Mouse (Mus musculus) CH12.LX (cell line): ENCODE data around the gene Mtx1. TPM values are rescaled to one million over a fixed set of nuclear protein-coding genes. Genes with fewer than 3 reads are reported as not detected.
A peak's percentile ranks its signal among the peaks of the same experiment; 100 is the strongest.

Experiments
- DNase-seq: peaks from one replicate; pipeline ENCODE4 v3.0.0-alpha.2; 2013; ENCODE audit errors: extremely low read depth
- H3K27ac ChIP-seq: 2 replicates; pipeline ENCODE4 v1.5.1; 2012; ENCODE audit warnings: low read depth, mild to moderate bottlenecking, control low read depth, moderate library complexity; ENCODE audit not compliant: insufficient read depth
- H3K27me3 ChIP-seq: replicated peaks from 2 replicates; pipeline ENCODE3; 2012; ENCODE audit warnings: inconsistent platforms
- H3K36me3 ChIP-seq, 2 experiments: replicated peaks in 1 of 2; 2 replicates each; pipeline versions ENCODE3 to v1.6.1; 2012; ENCODE audit warnings: inconsistent platforms in 1 of 2, low read length in 1 of 2, mild to moderate bottlenecking in 1 of 2, mixed read lengths in 1 of 2, moderate library complexity in 1 of 2; ENCODE audit not compliant: control insufficient read depth in 1 of 2, insufficient read depth in 1 of 2
- H3K4me1 ChIP-seq, 2 experiments: 2 replicates each; pipeline ENCODE4 v1.6.1; 2012; ENCODE audit warnings: inconsistent platforms in 1 of 2, moderate library complexity in 1 of 2; ENCODE audit not compliant: insufficient read depth in 2 of 2, control insufficient read depth in 1 of 2
- H3K4me2 ChIP-seq: 2 replicates; pipeline ENCODE4 v1.6.1; 2012; ENCODE audit warnings: low read depth, mild to moderate bottlenecking, control low read depth; ENCODE audit not compliant: poor library complexity, insufficient read depth, severe bottlenecking
- H3K4me3 ChIP-seq, 3 experiments: fragments of 150-350 bp in 1 of 3; sonication (generic) in 1 of 3; replicated peaks in 1 of 3; 2 replicates each; pipeline versions ENCODE3 to v1.5.1; 2011 to 2012; ENCODE audit warnings: low read depth in 2 of 3, low read length in 2 of 3, mild to moderate bottlenecking in 2 of 3, moderate library complexity in 2 of 3, control low read depth in 1 of 3, improper control_type of control experiment in 1 of 3, inconsistent platforms in 1 of 3, mixed read lengths in 1 of 3; ENCODE audit not compliant: poor library complexity in 1 of 3
- H3K79me2 ChIP-seq: replicated peaks from 2 replicates; pipeline ENCODE4 v1.6.1; 2012; ENCODE audit warnings: mild to moderate bottlenecking, moderate library complexity; ENCODE audit not compliant: control insufficient read depth, poor library complexity, insufficient read depth, severe bottlenecking; ENCODE audit errors: extremely low read depth
- H3K9ac ChIP-seq: 2 replicates; pipeline ENCODE4 v1.6.1; 2012; ENCODE audit warnings: low read depth, mild to moderate bottlenecking, control low read depth, moderate library complexity; ENCODE audit not compliant: insufficient read depth
- H3K9me3 ChIP-seq: replicated peaks from 2 replicates; pipeline ENCODE3; 2012; ENCODE audit warnings: low read length, inconsistent platforms, mixed read lengths
- BHLHE40 ChIP-seq: IDR thresholded peaks from 2 replicates; pipeline ENCODE4 v1.6.1; 2011; ENCODE audit warnings: mild to moderate bottlenecking, low read depth, low read length, improper control_type of control experiment
- CHD2 ChIP-seq: IDR thresholded peaks from 2 replicates; pipeline ENCODE4 v1.6.1; 2011; ENCODE audit warnings: low read length, improper control_type of control experiment
- CTCF ChIP-seq, 2 experiments: IDR thresholded peaks in 1 of 2; conservative IDR thresholded peaks in 1 of 2; 2 replicates each; pipeline ENCODE4 v1.5.1; 2011 to 2012; ENCODE audit warnings: low read depth in 2 of 2, low read length in 2 of 2, improper control_type of control experiment in 1 of 2, inconsistent platforms in 1 of 2, mild to moderate bottlenecking in 1 of 2, moderate library complexity in 1 of 2
- E2F4 ChIP-seq: IDR thresholded peaks from 2 replicates; pipeline ENCODE4 v1.6.1; 2011; ENCODE audit warnings: low read depth, low read length, improper control_type of control experiment; ENCODE audit not compliant: insufficient replicate concordance
- EP300 ChIP-seq: IDR thresholded peaks from 2 replicates; pipeline ENCODE4 v1.6.1; 2011; ENCODE audit warnings: low read length, improper control_type of control experiment
- GABPA ChIP-seq: IDR thresholded peaks from 2 replicates; pipeline ENCODE4 v1.6.1; 2012; ENCODE audit warnings: low read depth, low read length, improper control_type of control experiment, inconsistent platforms; ENCODE audit not compliant: insufficient replicate concordance
- HCFC1 ChIP-seq: IDR thresholded peaks from 2 replicates; pipeline ENCODE4 v1.6.1; 2012; ENCODE audit warnings: low read depth, mild to moderate bottlenecking, inconsistent platforms, low read length, improper control_type of control experiment
- JUN ChIP-seq: IDR thresholded peaks from 2 replicates; pipeline ENCODE4 v1.6.1; 2011; ENCODE audit warnings: low read depth, mild to moderate bottlenecking, low read length, improper control_type of control experiment, moderate library complexity; ENCODE audit not compliant: insufficient read depth
- JUND ChIP-seq: conservative IDR thresholded peaks from 2 replicates; pipeline ENCODE4 v1.6.1; 2011; ENCODE audit warnings: low read depth, low read length, improper control_type of control experiment
- MEF2A ChIP-seq: IDR thresholded peaks from 2 replicates; pipeline ENCODE4 v1.6.1; 2014; ENCODE audit warnings: low read depth, mild to moderate bottlenecking, inconsistent platforms, low read length, improper control_type of control experiment, borderline replicate concordance
- PAX5 ChIP-seq: IDR thresholded peaks from 2 replicates; pipeline ENCODE4 v1.6.1; 2012; ENCODE audit warnings: low read length, inconsistent platforms, mixed read lengths
- POLR2A ChIP-seq: IDR thresholded peaks from 2 replicates; pipeline ENCODE4 v1.6.1; 2011; ENCODE audit warnings: low read depth, mild to moderate bottlenecking, improper control_type of control experiment, low read length
- POLR2AphosphoS2 ChIP-seq: IDR thresholded peaks from 2 replicates; pipeline ENCODE4 v1.6.1; 2011; ENCODE audit warnings: low read depth, low read length, improper control_type of control experiment
- RCOR1 ChIP-seq: conservative IDR thresholded peaks from 2 replicates; pipeline ENCODE4 v1.6.1; 2012; ENCODE audit warnings: low read depth, mild to moderate bottlenecking, inconsistent platforms, low read length, improper control_type of control experiment
- USF2 ChIP-seq: conservative IDR thresholded peaks from 2 replicates; pipeline ENCODE4 v1.6.1; 2011; ENCODE audit warnings: low read depth, low read length, improper control_type of control experiment
- ZC3H11A ChIP-seq: IDR thresholded peaks from 2 replicates; pipeline ENCODE4 v1.6.1; 2012; ENCODE audit warnings: low read depth, mild to moderate bottlenecking, inconsistent platforms, low read length, improper control_type of control experiment
- ZKSCAN1 ChIP-seq: IDR thresholded peaks from 2 replicates; pipeline ENCODE4 v1.6.1; 2012; ENCODE audit warnings: low read depth, inconsistent platforms, low read length, improper control_type of control experiment, borderline replicate concordance
- ZMIZ1 ChIP-seq: IDR thresholded peaks from 2 replicates; pipeline ENCODE4 v1.6.1; 2012; ENCODE audit warnings: low read depth, mild to moderate bottlenecking, inconsistent platforms, low read length, improper control_type of control experiment
- ZNF384 ChIP-seq: IDR thresholded peaks from 2 replicates; pipeline ENCODE4 v1.6.1; 2012; ENCODE audit warnings: low read depth, low read length, improper control_type of control experiment, inconsistent platforms
- dilution Hi-C: fragments of 300-500 bp; cut with MboI; formaldehyde crosslinking; loops from 2 replicates; pipeline ENCODE4 v1.14.3; 2020; ENCODE audit warnings: low sequenced_read_pairs; ENCODE audit not compliant: extremely low pct_unique_long_range_greater_than_20kb, extremely low pct_ligation_motif_present
- in situ Hi-C: fragments of 300-500 bp; cut with MboI; formaldehyde crosslinking; loops from 3 replicates; pipeline ENCODE4 v1.14.3; 2019; ENCODE audit warnings: low sequenced_read_pairs, low pct_ligation_motif_present, low pct_unique_long_range_greater_than_20kb, mixed read lengths
- polyA plus RNA-seq: library from polyadenylated mRNA; unstranded; fragments of >175 nt; gene quantifications from 2 replicates; pipeline ENCODE4 v1.2.1, GENCODE M21; 2012; ENCODE audit warnings: low read depth; ENCODE audit not compliant: insufficient read length
- total RNA-seq, 2 experiments: library from RNA; depleted of rRNA; stranded (reverse); fragments of 300-350 nt in 1 of 2; fragments of >200 nt in 1 of 2; gene quantifications; 2 replicates each; pipeline ENCODE4 v1.2.3; 2012 to 2014

Gene Mtx1
- total and polyA plus RNA-seq, 3 experiments = 162 to 299 (median 205) TPM

DNA sequence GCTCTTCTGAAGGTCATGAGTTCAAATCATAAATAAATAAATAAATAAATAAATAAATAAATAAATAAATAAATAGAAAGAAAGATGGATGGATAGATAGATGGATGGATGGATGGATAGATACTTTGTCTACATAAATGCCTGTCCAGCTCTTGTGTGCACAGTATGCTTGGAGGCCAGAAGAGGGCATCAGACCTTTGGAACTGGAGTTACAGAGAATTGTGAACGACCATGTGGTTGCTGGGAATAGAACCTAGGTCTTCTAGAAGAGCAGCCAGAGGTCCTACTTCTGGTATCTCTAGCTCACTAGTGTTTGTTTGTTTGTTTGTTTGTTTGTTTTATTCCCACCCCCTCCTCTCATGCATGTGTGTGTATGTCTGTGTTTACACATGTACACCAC, 33.5 kb downstream of the Mtx1 start:
- dilution Hi-C loops = no loop called here
- Histone ChIP-seq H3K4me2 (no peak overlapping the region), H3K9me3 (no peaks in the 10 kb centered on the region), H3K9ac (no peak overlapping the region), H3K79me2 (no peaks in the 10 kb centered on the region), H3K27me3 (no peaks in the 10 kb centered on the region), H3K4me1 (peaks cover 0 to 12% of the 10 kb centered on the region in 2 experiments; a peak in 2 of 4 replicates), H3K27ac (no peak overlapping the region), H3K36me3 (peaks cover 2 to 30% of the 10 kb centered on the region in 2 experiments), H3K4me3 (no peak overlapping the region)
- DNase-seq = peak; percentile 24
- in situ Hi-C loops = no loop called here
- TF ChIP-seq GABPA (no peak), CTCF (conservative IDR thresholded peaks at IDR 0.05 in 1 of 2, IDR thresholded peaks at IDR 0.05 in 1 of 2; ENCODE audit: low read depth in 2 of 2, low read length in 2 of 2) (peak in 1 of 2 experiments; percentile 32; a peak in 2 of 4 replicates), POLR2A (no peak)

DNA sequence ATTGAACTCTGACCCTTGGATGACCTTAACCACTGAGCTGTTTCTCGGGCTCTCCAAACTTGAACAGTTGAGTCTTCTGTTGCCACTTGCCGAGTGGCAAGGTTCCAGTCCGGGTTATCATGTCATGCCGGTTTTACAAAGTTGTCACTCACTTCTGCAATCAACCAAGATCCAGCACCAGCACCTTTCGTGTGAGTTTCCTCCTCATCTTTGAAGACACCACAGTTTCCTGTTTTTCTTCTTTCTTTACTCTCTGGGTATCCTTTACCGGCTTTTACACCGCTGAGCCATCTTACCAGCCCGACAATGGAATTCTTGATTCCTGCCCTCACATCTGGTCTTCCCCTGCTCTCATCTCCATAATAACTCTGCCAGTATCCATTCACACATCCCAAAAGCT, 36.5 kb downstream of the Mtx1 start:
- no peaks in the 10 kb centered on the region for H3K27me3 ChIP-seq
- H3K4me1 ChIP-seq = peaks cover 0 to 3% of the 10 kb centered on the region in 2 experiments; a peak in 2 of 4 replicates
- H3K4me2 ChIP-seq = no peak overlapping the region
- H3K79me2 ChIP-seq = no peaks in the 10 kb centered on the region
- no peak for DNase-seq
- in situ Hi-C loops (no loop called here), dilution Hi-C loops (no loop called here)
- peaks cover 21 to 54% of the 10 kb centered on the region in 2 experiments for H3K36me3 ChIP-seq
- no peak overlapping the region for H3K9ac ChIP-seq
- no peak overlapping the region for H3K4me3 ChIP-seq
- no peak overlapping the region for H3K27ac ChIP-seq
- TF ChIP-seq CHD2 = no peak
- no peak for TF ChIP-seq USF2
- TF ChIP-seq GABPA = no peak
- TF ChIP-seq BHLHE40 = no peak
- H3K9me3 ChIP-seq = no peaks in the 10 kb centered on the region

DNA sequence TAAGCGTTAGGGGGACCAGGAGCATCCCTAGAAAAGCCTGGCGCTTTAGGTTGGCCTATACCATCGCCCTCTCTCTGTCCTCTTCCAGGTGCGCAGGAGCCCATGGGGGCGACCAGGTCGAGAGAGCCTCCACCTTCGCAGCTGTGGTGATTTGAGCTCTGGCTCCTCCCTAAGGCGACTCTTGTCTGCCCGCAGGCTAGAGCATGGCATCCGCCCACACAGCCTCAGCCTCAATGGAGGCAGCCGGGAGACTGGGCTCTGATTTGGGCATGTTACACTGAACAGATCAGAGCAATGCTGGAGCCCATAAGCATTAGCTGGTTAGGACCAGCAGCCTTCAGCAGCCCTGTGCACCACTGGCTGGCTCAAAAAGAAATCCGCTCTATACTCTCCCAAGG, 38.4 kb downstream of the Mtx1 start:
- Histone ChIP-seq H3K4me1 (no peaks in the 10 kb centered on the region), H3K4me3 (no peak overlapping the region), H3K9ac (no peak overlapping the region), H3K27ac (no peak overlapping the region), H3K4me2 (no peak overlapping the region), H3K9me3 (no peaks in the 10 kb centered on the region), H3K79me2 (no peaks in the 10 kb centered on the region), H3K36me3 (peaks cover 21 to 72% of the 10 kb centered on the region in 2 experiments), H3K27me3 (no peaks in the 10 kb centered on the region)
- DNase-seq = no peak
- dilution Hi-C loops (no loop called here), in situ Hi-C loops (no loop called here)
- TF ChIP-seq RCOR1 = no peak
- TF ChIP-seq JUN = no peak
- no peak for TF ChIP-seq JUND
- TF ChIP-seq MEF2A = no peak
- TF ChIP-seq ZKSCAN1 = no peak
- no peak for TF ChIP-seq PAX5
- no peak for TF ChIP-seq USF2
- no peak for TF ChIP-seq ZMIZ1
- TF ChIP-seq EP300 = no peak
- TF ChIP-seq ZC3H11A = no peak
- no peak for TF ChIP-seq E2F4
- TF ChIP-seq ZNF384 = no peak
- no peak for TF ChIP-seq POLR2AphosphoS2
- TF ChIP-seq POLR2A = no peak
- TF ChIP-seq HCFC1 = no peak
